Mouse (Mus musculus) lung, embryonic 14.5 days (tissue): ENCODE measurements at regions not wholly inside any gene's neighbourhood (a gene's known extent, or its start where the extent isn't known, plus 50 kb on each side); places are given as distances from the start of the nearest gene placed in this dataset.
A peak's percentile ranks its signal among the peaks of the same experiment; 100 is the strongest.
"Not testable (repeated sequence)": the region's sequence is repeated elsewhere in the genome, so short reads cannot be mapped to it uniquely, and the experiment has no call there.

Experiments used
- ATAC-seq: fragments of 200-750 bp; cut with Nextera tagmentation; 2 replicates; pipeline ENCODE4 v1.8.0; 2017; ENCODE audit warnings: mild to moderate bottlenecking, moderate TSS enrichment, moderate library complexity; ENCODE audit not compliant: insufficient read depth
- DNase-seq: peaks from one replicate; pipeline ENCODE4 v3.0.0-alpha.2; 2015
- H3K27ac ChIP-seq: fragments of 300-500 bp; sonication (generic); 2 replicates; pipeline ENCODE4 v1.5.1; 2014; ENCODE audit warnings: low read depth, mild to moderate bottlenecking, moderate library complexity
- H3K27me3 ChIP-seq: fragments of 300-500 bp; sonication (generic); 2 replicates; pipeline ENCODE4 v1.6.1; 2014; ENCODE audit warnings: low read length, control low read depth; ENCODE audit not compliant: insufficient read depth
- H3K36me3 ChIP-seq: fragments of 300-500 bp; sonication (generic); 2 replicates; pipeline ENCODE4 v1.6.1; 2014; ENCODE audit warnings: control low read depth; ENCODE audit not compliant: insufficient read depth
- H3K4me1 ChIP-seq: fragments of 300-500 bp; sonication (generic); 2 replicates; pipeline ENCODE4 v1.6.1; 2014; ENCODE audit warnings: antibody characterized with exemption, control low read depth; ENCODE audit not compliant: insufficient read depth
- H3K4me2 ChIP-seq: fragments of 300-500 bp; sonication (generic); 2 replicates; pipeline ENCODE4 v1.6.1; 2014; ENCODE audit warnings: mild to moderate bottlenecking
- H3K4me3 ChIP-seq: fragments of 300-500 bp; sonication (generic); 2 replicates; pipeline ENCODE4 v1.5.1; 2014; ENCODE audit warnings: low read depth, low read length
- H3K9ac ChIP-seq: fragments of 300-500 bp; sonication (generic); 2 replicates; pipeline ENCODE4 v1.6.1; 2014
- H3K9me3 ChIP-seq: fragments of 300-500 bp; sonication (generic); 2 replicates; pipeline ENCODE4 v1.6.1; 2016; ENCODE audit warnings: low read depth, low read length, control low read depth
- CTCF ChIP-seq: IDR thresholded peaks from 2 replicates; pipeline ENCODE4 v1.5.1; 2016; ENCODE audit warnings: antibody characterized with exemption, low read depth
- WGBS: fragments of 180-500 bp; shearing (Covaris S2); extraction: QIAGEN DNeasy Blood & Tissue Kit; methylation state at CpG from one replicate; pipeline ENCODE4 v1.1.7; 2014; 5-methylcytosine and 5-hydroxymethylcytosine counted together

DNA sequence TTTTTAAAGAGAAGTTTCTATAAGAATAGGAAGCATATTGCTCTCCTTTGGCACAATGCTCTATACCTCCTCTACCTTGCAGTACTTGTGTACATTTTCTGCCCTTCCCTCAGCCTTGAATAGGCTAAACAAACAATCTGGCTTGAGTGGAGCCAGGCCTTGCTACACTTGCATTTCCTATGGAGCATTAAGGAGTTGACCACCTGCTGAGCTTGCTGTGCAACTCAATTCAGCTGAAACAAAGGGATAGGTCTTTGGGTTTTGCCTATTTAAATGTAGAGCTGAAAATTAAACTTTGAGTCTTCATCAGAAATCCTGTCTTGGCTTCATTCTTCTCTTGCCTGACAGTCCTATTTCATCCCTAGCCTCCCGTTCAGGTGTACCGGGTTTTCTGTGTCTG lies 124.0 kb downstream of the Cox7c start:
- no peak for TF ChIP-seq CTCF
- peak; percentile 44; the same call in 1 of the 2 replicates for ATAC-seq
- 91% methylated on average over 2 of the region's 2 CpGs for WGBS
- Histone ChIP-seq H3K36me3 (no peaks in the 10 kb centered on the region), H3K27me3 (no peaks in the 10 kb centered on the region), H3K9me3 (no peaks in the 10 kb centered on the region), H3K4me2 (no peak overlapping the region), H3K4me1 (no peaks in the 10 kb centered on the region), H3K27ac (no peak overlapping the region), H3K9ac (no peak overlapping the region), H3K4me3 (no peak overlapping the region)
- DNase-seq, result peak; percentile 36

DNA sequence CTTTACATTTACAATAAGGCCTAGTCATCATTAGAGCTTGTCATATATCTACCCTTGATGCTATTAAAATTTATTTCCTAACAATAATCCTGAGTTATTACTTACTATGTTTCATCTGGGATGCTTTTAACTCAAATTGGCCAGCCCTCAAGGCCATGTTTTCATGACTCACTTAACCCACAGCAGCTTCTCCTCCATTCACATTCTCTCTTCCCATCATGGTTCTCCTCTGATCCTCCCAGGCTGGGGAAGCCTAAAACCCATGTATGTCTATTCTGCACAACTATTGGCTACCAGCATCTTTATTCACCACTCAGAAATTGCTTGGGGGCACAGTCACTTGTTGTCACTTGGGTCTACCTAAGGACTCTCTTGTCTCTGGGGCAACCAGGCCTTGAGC lies 144.9 kb downstream of the Cox7c start:
- no peaks in the 10 kb centered on the region for H3K4me1 ChIP-seq
- ATAC-seq (no peak), DNase-seq (no peak)
- H3K4me3 ChIP-seq, result no peak overlapping the region
- TF ChIP-seq CTCF, result no peak
- H3K9ac ChIP-seq, result no peak overlapping the region
- H3K9me3 ChIP-seq, result no peaks in the 10 kb centered on the region
- H3K27me3 ChIP-seq, result no peaks in the 10 kb centered on the region
- H3K4me2 ChIP-seq, result no peak overlapping the region
- H3K36me3 ChIP-seq, result no peaks in the 10 kb centered on the region
- no peak overlapping the region for H3K27ac ChIP-seq

DNA sequence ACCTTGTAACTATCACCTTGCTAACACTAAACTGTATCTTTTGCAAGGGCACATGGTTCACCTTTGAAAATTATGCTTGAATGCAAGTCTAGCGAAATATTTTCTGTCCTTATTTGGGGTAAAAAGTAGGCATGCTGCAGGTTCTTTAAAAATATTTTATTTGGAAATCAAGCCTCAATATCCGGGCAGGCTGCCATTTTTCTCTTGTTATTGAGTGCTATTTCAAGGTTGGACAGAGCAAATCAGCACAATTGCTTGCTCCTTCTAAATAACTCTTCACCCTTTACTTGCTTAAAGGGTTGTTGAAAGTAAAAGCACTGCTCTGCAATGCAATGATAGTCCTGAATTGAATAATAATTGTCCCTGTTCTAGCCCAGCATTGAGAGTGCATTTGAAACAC lies 149.0 kb downstream of the Cox7c start:
- Histone ChIP-seq H3K4me2 (no peak overlapping the region), H3K4me1 (no peaks in the 10 kb centered on the region), H3K27ac (no peak overlapping the region), H3K9me3 (no peaks in the 10 kb centered on the region), H3K4me3 (no peak overlapping the region), H3K9ac (no peak overlapping the region), H3K27me3 (no peaks in the 10 kb centered on the region), H3K36me3 (no peaks in the 10 kb centered on the region)
- WGBS, result 56% methylated on average over 2 of the region's 2 CpGs
- no peak for TF ChIP-seq CTCF
- DNase-seq (peak; percentile 71), ATAC-seq (no peak)

DNA sequence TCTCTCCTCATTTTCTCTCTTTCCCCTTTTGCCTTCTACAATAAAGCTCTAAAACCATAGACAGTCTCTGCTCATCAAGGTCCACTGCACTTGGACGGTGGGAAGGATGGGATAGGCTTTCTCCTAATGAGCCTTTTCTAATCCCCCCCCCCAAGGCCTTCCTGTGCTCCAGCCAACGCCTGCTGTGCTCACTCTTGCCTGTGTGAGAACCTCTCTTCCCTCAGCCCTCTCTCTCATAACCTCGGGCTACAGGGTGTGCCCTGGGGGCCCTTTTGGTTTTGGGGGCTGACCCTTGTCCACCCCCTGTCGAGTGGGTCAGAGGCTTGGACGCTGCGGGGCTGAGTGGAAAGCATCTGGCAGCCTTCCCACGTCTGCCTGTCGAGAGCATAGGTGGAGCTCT lies 151.6 kb downstream of the Cox7c start:
- TF ChIP-seq CTCF, result no peak
- no peak overlapping the region for H3K9ac ChIP-seq
- no peaks in the 10 kb centered on the region for H3K27me3 ChIP-seq
- H3K4me1 ChIP-seq, result no peaks in the 10 kb centered on the region
- no peak overlapping the region for H3K27ac ChIP-seq
- 47% methylated on average over 8 of the region's 8 CpGs for WGBS
- no peak overlapping the region for H3K4me2 ChIP-seq
- no peaks in the 10 kb centered on the region for H3K9me3 ChIP-seq
- H3K36me3 ChIP-seq, result no peaks in the 10 kb centered on the region
- H3K4me3 ChIP-seq, result no peak overlapping the region
- ATAC-seq (no peak), DNase-seq (no peak)

DNA sequence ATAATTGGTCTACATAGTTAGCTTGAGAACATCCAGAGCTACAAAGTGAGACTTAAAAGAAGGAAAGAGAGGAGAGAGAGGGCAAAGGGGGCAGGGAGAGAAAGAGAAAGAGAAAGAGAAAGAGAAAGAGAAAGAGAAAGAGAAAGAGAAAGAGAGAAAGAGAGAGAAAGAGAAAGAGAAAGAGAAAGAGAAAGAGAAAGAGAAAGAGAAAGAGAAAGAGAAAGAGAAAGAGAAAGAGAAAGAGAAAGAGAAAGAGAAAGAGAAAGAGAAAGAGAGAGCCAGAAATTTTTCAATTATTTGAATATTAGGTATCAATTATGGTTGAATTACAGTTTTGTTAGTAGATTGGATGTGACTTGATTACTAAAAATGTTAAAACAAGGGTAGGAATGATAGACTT lies 156.9 kb downstream of the Cox7c start:
- not testable (repeated sequence) for H3K9me3 ChIP-seq, DNase-seq, H3K9ac ChIP-seq, H3K4me2 ChIP-seq, H3K36me3 ChIP-seq, H3K4me1 ChIP-seq, H3K4me3 ChIP-seq, H3K27ac ChIP-seq, H3K27me3 ChIP-seq, ATAC-seq

DNA sequence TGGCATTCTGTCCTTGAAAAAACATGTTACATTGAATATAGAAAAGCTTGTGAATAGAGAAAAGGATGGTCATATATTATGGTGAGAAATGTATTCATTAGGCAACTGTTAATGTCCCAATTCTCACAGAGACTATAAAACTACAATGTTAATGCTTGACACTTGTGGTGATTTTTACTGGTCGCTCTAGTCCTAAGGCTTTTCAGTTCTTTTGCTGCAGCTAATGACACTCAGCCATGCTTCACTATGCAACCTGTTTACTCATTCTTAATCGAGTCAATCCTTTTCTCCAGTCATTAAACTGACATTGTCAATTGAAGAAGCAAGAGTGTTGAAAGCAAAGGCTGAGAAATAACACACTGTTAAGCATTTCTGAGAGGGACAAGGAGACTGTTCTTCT lies 163.9 kb downstream of the Cox7c start:
- 74% methylated on average over 2 of the region's 2 CpGs for WGBS
- H3K4me2 ChIP-seq, result no peak overlapping the region
- no peak overlapping the region for H3K9ac ChIP-seq
- H3K36me3 ChIP-seq, result no peaks in the 10 kb centered on the region
- no peak for TF ChIP-seq CTCF
- H3K4me3 ChIP-seq, result no peak overlapping the region
- H3K9me3 ChIP-seq, result no peaks in the 10 kb centered on the region
- DNase-seq (no peak), ATAC-seq (no peak)
- no peaks in the 10 kb centered on the region for H3K4me1 ChIP-seq
- H3K27me3 ChIP-seq, result no peaks in the 10 kb centered on the region
- no peak overlapping the region for H3K27ac ChIP-seq

DNA sequence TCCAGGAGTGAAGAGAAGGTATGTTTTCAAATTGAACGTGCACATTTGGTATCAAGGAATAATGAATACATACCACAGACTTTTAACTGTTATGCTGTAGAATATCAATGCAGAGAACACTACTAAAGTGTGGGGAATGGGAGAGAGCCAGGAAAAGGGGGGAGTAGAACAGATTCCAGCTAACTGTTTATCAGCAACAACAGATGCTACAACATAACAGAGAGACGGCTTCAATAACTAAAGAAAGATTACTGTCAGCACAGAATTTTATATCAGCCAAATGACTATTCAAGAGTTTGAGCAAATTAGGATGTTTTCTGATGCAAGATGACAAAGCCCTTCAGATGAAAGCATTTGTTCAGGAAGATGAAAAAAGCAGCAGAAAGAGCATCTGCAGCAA lies 183.0 kb downstream of the Cox7c start:
- H3K27me3 ChIP-seq, result no peaks in the 10 kb centered on the region
- no peak overlapping the region for H3K27ac ChIP-seq
- ATAC-seq, result no peak
- H3K4me2 ChIP-seq, result no peak overlapping the region
- no peaks in the 10 kb centered on the region for H3K36me3 ChIP-seq
- no peak overlapping the region for H3K4me3 ChIP-seq
- no peak for TF ChIP-seq CTCF
- no peaks in the 10 kb centered on the region for H3K4me1 ChIP-seq
- WGBS, result 72% methylated on average over 2 of the region's 2 CpGs
- H3K9me3 ChIP-seq, result no peaks in the 10 kb centered on the region
- DNase-seq, result no peak
- H3K9ac ChIP-seq, result no peak overlapping the region

DNA sequence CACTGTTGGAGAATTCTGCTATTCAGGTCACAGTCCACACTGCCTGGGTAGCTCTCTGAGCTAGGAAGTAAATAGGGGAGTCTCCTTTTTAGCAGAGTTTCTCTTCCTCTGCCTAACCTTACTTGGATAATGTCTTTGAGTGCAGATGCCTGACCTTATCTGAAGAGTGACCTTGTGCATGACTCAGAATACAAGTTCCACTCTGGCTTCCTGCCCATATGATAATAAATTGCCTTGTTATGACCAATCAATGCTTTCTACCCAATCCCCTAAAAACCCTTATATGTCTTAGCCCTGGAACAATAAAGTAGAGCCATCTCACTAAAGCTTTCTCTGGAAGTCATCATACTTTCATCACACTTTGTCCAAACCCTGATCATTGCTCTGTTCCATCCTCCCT lies 198.4 kb downstream of the Cox7c start:
- DNase-seq (no peak), ATAC-seq (no peak)
- no peak overlapping the region for H3K4me3 ChIP-seq
- no peaks in the 10 kb centered on the region for H3K27me3 ChIP-seq
- no peaks in the 10 kb centered on the region for H3K36me3 ChIP-seq
- H3K27ac ChIP-seq, result no peak overlapping the region
- no peak overlapping the region for H3K9ac ChIP-seq
- H3K9me3 ChIP-seq, result no peaks in the 10 kb centered on the region
- TF ChIP-seq CTCF, result no peak
- H3K4me1 ChIP-seq, result no peaks in the 10 kb centered on the region
- no peak overlapping the region for H3K4me2 ChIP-seq
